In genomic region chr16:17096938-17097337, GRCm38 (mm10) we compare ENCODE assay signal across 24 mouse cellular contexts. TPM values are rescaled to one million over a fixed set of nuclear protein-coding genes. Genes with fewer than 3 reads are reported as not detected.
DNase-seq lines count a peak whose midpoint lies in the region; ATAC-seq and TF ChIP-seq lines count a peak whose summit lies in the region.
"Had no signal": no experiment of that assay in that cellular context is flagged by ENCODE, and none has a peak within 500 bp of the region (broad histone marks: within the 10 kb centered on the region; RNA-seq: fewer than 3 reads in every experiment).

No protein-coding gene starts in this region.

- H3K27me3 ChIP-seq in intestine, embryonic 15.5 days (replicated peaks), result no peaks in the 10 kb centered on the region
- no peaks in the 10 kb centered on the region for H3K27me3 ChIP-seq in stomach, postnatal 0 days (ENCODE audit: control insufficient read depth, insufficient read depth, low read length)
- H3K27me3 ChIP-seq: embryonic facial prominence, embryonic 15.5 days; forebrain, embryonic 15.5 days had no signal

- WGBS in intestine, embryonic 15.5 days, result 76% methylated on average over 3 of the region's 3 CpGs
- WGBS in stomach, postnatal 0 days, result 88% methylated on average over 3 of the region's 3 CpGs

- H3K27ac ChIP-seq in intestine, embryonic 15.5 days, result no peak overlapping the region
- H3K27ac ChIP-seq in stomach, postnatal 0 days (replicated peaks), result no peak overlapping the region
- H3K27ac ChIP-seq: embryonic facial prominence, embryonic 15.5 days; forebrain, embryonic 10.5 days; forebrain, embryonic 15.5 days; heart, embryonic 10.5 days had no signal

- no peak overlapping the region for H3K4me2 ChIP-seq in intestine, embryonic 15.5 days (replicated peaks)
- H3K4me2 ChIP-seq in stomach, postnatal 0 days (replicated peaks; ENCODE audit: low read depth), result no peak overlapping the region
- H3K4me2 ChIP-seq: embryonic facial prominence, embryonic 15.5 days; forebrain, embryonic 15.5 days had no signal

- H3K9me3 ChIP-seq in intestine, embryonic 15.5 days, result no peaks in the 10 kb centered on the region
- H3K9me3 ChIP-seq in stomach, postnatal 0 days (ENCODE audit: control insufficient read depth, low read length), result no peaks in the 10 kb centered on the region
- H3K9me3 ChIP-seq: embryonic facial prominence, embryonic 15.5 days; forebrain, embryonic 10.5 days; forebrain, embryonic 15.5 days; G1E; heart, embryonic 10.5 days had no signal

- TF ChIP-seq EP300 in stomach, postnatal 0 days (optimal IDR thresholded peaks at IDR 0.05), result no peak

- ATAC-seq in intestine, embryonic 15.5 days, result peak; percentile 85
- 0 out of 2 replicates have a peak, but pooled peaks have one; percentile 5 for ATAC-seq in stomach, postnatal 0 days (ENCODE audit: low FRiP score, low TSS enrichment)
- ATAC-seq: CD4-positive, CD25-positive, alpha-beta regulatory T cell, adult 4 months; forebrain, embryonic 15.5 days had no signal

- no peak overlapping the region for H3K4me3 ChIP-seq in intestine, embryonic 15.5 days (replicated peaks)
- no peak overlapping the region for H3K4me3 ChIP-seq in stomach, postnatal 0 days (ENCODE audit: low read depth, low read length)
- H3K4me3 ChIP-seq: embryonic facial prominence, embryonic 15.5 days; erythroblast, embryonic 14.5 days; forebrain, embryonic 10.5 days; forebrain, embryonic 15.5 days; heart, embryonic 10.5 days had no signal

- H3K9ac ChIP-seq in intestine, embryonic 15.5 days, result no peak overlapping the region
- H3K9ac ChIP-seq in stomach, postnatal 0 days (ENCODE audit: low read length), result no peak overlapping the region
- H3K9ac ChIP-seq: embryonic facial prominence, embryonic 15.5 days; forebrain, embryonic 15.5 days had no signal

- no peak for TF ChIP-seq CTCF in stomach, postnatal 0 days (IDR thresholded peaks at IDR 0.05; ENCODE audit: low read depth)

- H3K36me3 ChIP-seq in intestine, embryonic 15.5 days, result peaks cover 48% of the 10 kb centered on the region
- peaks cover 40% of the 10 kb centered on the region for H3K36me3 ChIP-seq in stomach, postnatal 0 days (ENCODE audit: control insufficient read depth, insufficient read depth, low read length)

- H3K4me1 ChIP-seq in intestine, embryonic 15.5 days (replicated peaks), result no peaks in the 10 kb centered on the region
- H3K4me1 ChIP-seq in stomach, postnatal 0 days (replicated peaks; ENCODE audit: control insufficient read depth, insufficient read depth), result no peaks in the 10 kb centered on the region
- H3K4me1 ChIP-seq: embryonic facial prominence, embryonic 15.5 days; forebrain, embryonic 10.5 days; forebrain, embryonic 15.5 days; heart, embryonic 10.5 days had no signal

- DNase-seq in kidney, adult 11 months, result peak; percentile 12
- DNase-seq in kidney, postnatal 14 days, result no peak
- DNase-seq in kidney, postnatal 36 days, result peak; percentile 16 to 37
- no peak for DNase-seq in kidney, postnatal 4 days
- no peak for DNase-seq in stomach, postnatal 0 days (ENCODE audit: low spot score)
- no peak for DNase-seq in lung, postnatal 14 days
- DNase-seq: adrenal gland, adult 8-10 months; adrenal gland, postnatal 36 days; B cell, adult 2 months; cerebellum, adult 2 months; cerebellum, postnatal 10 days; embryo, embryonic 11 days; gastrocnemius, postnatal 10 days; heart, adult 18-20 months; heart, postnatal 10 days; heart, postnatal 4 days had no signal

RNA-seq across cellular contexts. Expression of gene Ppil2, which starts 14.1 kb away (rescaled TPM):
- polyA plus RNA-seq in intestine, embryonic 15.5 days (2015; fragmentation: Nextera tagmentation; extraction: Ambion mirVana), result 121 and 129 TPM in 2 replicates
- polyA plus RNA-seq in stomach, postnatal 0 days (2015; fragmentation: Nextera tagmentation; extraction: Ambion mirVana), result 61.5 and 72.4 TPM in 2 replicates

RNA-seq across cellular contexts. Expression of gene Ypel1, which starts 27.4 kb away (rescaled TPM):
- polyA plus RNA-seq in intestine, embryonic 15.5 days (2015; fragmentation: Nextera tagmentation; extraction: Ambion mirVana), result 13.7 and 17.1 TPM in 2 replicates
- polyA plus RNA-seq in stomach, postnatal 0 days (2015; fragmentation: Nextera tagmentation; extraction: Ambion mirVana), result 5.9 and 6.2 TPM in 2 replicates

RNA-seq across cellular contexts. Expression of gene 2610318N02Rik, which starts 28.0 kb away (rescaled TPM):
- 34.5 and 39.0 TPM in 2 replicates for polyA plus RNA-seq in intestine, embryonic 15.5 days (2015; fragmentation: Nextera tagmentation; extraction: Ambion mirVana)
- polyA plus RNA-seq in stomach, postnatal 0 days (2015; fragmentation: Nextera tagmentation; extraction: Ambion mirVana), result 3.5 and 4.4 TPM in 2 replicates

RNA-seq across cellular contexts. Expression of gene Sdf2l1, which starts 35.2 kb away (rescaled TPM):
- 134 and 192 TPM in 2 replicates for polyA plus RNA-seq in intestine, embryonic 15.5 days (2015; fragmentation: Nextera tagmentation; extraction: Ambion mirVana)
- 170 and 176 TPM in 2 replicates for polyA plus RNA-seq in stomach, postnatal 0 days (2015; fragmentation: Nextera tagmentation; extraction: Ambion mirVana)

RNA-seq across cellular contexts. Expression of gene Ydjc, which starts 47.5 kb away (rescaled TPM):
- polyA plus RNA-seq in intestine, embryonic 15.5 days (2015; fragmentation: Nextera tagmentation; extraction: Ambion mirVana), result 33.5 and 35.1 TPM in 2 replicates
- polyA plus RNA-seq in stomach, postnatal 0 days (2015; fragmentation: Nextera tagmentation; extraction: Ambion mirVana), result 19.8 and 21.3 TPM in 2 replicates

Comparison
In these comparisons a context has a peak if more than half of its experiments do, and no peak if none do; other contexts are left out.
1. DNase-seq: peak in kidney, adult 11 months (single experiment) and kidney, postnatal 36 days (2 of 2); none in kidney, postnatal 14 days (single experiment), kidney, postnatal 4 days (0 of 2), stomach, postnatal 0 days (single experiment) and lung, postnatal 14 days (single experiment).